Mouse (Mus musculus) ES-Bruce4 (cell line): ENCODE measurements at regions not wholly inside any gene's neighbourhood (a gene's known extent, or its start where the extent isn't known, plus 50 kb on each side); places are given as distances from the start of the nearest gene placed in this dataset.

ENCODE experiments used
- H3K27ac ChIP-seq: 2 replicates; pipeline ENCODE4 v1.5.1; 2012; ENCODE audit warnings: low read length, inconsistent platforms; ENCODE audit not compliant: insufficient read depth
- H3K27me3 ChIP-seq: 2 replicates; pipeline ENCODE4 v1.6.1; 2012; ENCODE audit warnings: mild to moderate bottlenecking, low read length, inconsistent platforms; ENCODE audit not compliant: control insufficient read depth, poor library complexity, insufficient read depth, severe bottlenecking
- H3K36me3 ChIP-seq: 2 replicates; pipeline ENCODE4 v1.6.1; 2012; ENCODE audit warnings: inconsistent platforms, mild to moderate bottlenecking, low read length, moderate library complexity; ENCODE audit not compliant: control insufficient read depth, poor library complexity, insufficient read depth, severe bottlenecking
- H3K4me1 ChIP-seq: one replicate; pipeline ENCODE4 v1.8.1; 2011; ENCODE audit warnings: low read length; ENCODE audit not compliant: control insufficient read depth, insufficient read depth
- H3K4me3 ChIP-seq: 2 replicates; pipeline ENCODE4 v1.5.1; 2011; ENCODE audit warnings: low read depth, mild to moderate bottlenecking, low read length
- H3K9ac ChIP-seq: 2 replicates; pipeline ENCODE4 v1.6.1; 2012; ENCODE audit warnings: low read depth, mild to moderate bottlenecking, inconsistent platforms; ENCODE audit not compliant: poor library complexity, severe bottlenecking
- H3K9me3 ChIP-seq: replicated peaks from 2 replicates; pipeline ENCODE4 v1.6.1; 2012; ENCODE audit warnings: mild to moderate bottlenecking, low read length, inconsistent platforms; ENCODE audit not compliant: control insufficient read depth, poor library complexity, insufficient read depth, severe bottlenecking
- CTCF ChIP-seq: IDR thresholded peaks from one replicate; pipeline ENCODE4 v1.8.1; 2011; ENCODE audit warnings: low read depth, low read length
- EP300 ChIP-seq: IDR thresholded peaks from 2 replicates; pipeline ENCODE4 v1.6.1; 2011; ENCODE audit warnings: low read depth, low read length; ENCODE audit not compliant: insufficient read depth
- POLR2A ChIP-seq: IDR thresholded peaks from one replicate; pipeline ENCODE4 v1.8.1; 2011; ENCODE audit warnings: low read length; ENCODE audit not compliant: insufficient read depth

GRCm38 (mm10) chr10:125832764-125833163, 133.2 kb upstream of the Lrig3 start:
- Histone ChIP-seq H3K27ac (no peak overlapping the region), H3K36me3 (no peaks in the 10 kb centered on the region), H3K9ac (no peak overlapping the region), H3K4me1 (no peaks in the 10 kb centered on the region), H3K27me3 (no peaks in the 10 kb centered on the region), H3K9me3 (no peaks in the 10 kb centered on the region), H3K4me3 (no peak overlapping the region)
- no peak for TF ChIP-seq EP300
- TF ChIP-seq POLR2A: no peak

GRCm38 (mm10) chr10:125833989-125834388, 132.0 kb upstream of the Lrig3 start:
- no peak overlapping the region for H3K27ac ChIP-seq
- no peaks in the 10 kb centered on the region for H3K4me1 ChIP-seq
- no peaks in the 10 kb centered on the region for H3K9me3 ChIP-seq
- H3K9ac ChIP-seq: no peak overlapping the region
- no peaks in the 10 kb centered on the region for H3K36me3 ChIP-seq
- no peak for TF ChIP-seq POLR2A
- no peak for TF ChIP-seq EP300
- H3K27me3 ChIP-seq: no peaks in the 10 kb centered on the region
- H3K4me3 ChIP-seq: no peak overlapping the region

- Histone ChIP-seq H3K4me3 (no peak overlapping the region), H3K27me3 (no peaks in the 10 kb centered on the region), H3K4me1 (peaks cover 4% of the 10 kb centered on the region), H3K36me3 (no peaks in the 10 kb centered on the region), H3K9ac (no peak overlapping the region), H3K9me3 (no peaks in the 10 kb centered on the region), H3K27ac (peak overlapping the region; percentile 35; the same call in 1 of the 2 replicates)
- no peak for TF ChIP-seq POLR2A
- no peak for TF ChIP-seq CTCF
- TF ChIP-seq EP300: no peak
Observed at GRCm38 (mm10) chr10:125838982-125839381, 127.0 kb upstream of the Lrig3 start.

GRCm38 (mm10) chr10:125839621-125840141, 126.3 kb upstream of the Lrig3 start:
- Histone ChIP-seq H3K9ac (no peak overlapping the region), H3K27ac (peak overlapping the region; percentile 35; the same call in 1 of the 2 replicates)

GRCm38 (mm10) chr10:125840388-125840787, 125.6 kb upstream of the Lrig3 start:
- H3K27ac ChIP-seq: no peak overlapping the region
- TF ChIP-seq POLR2A (no peak), CTCF (no peak), EP300 (no peak)
- H3K9me3 ChIP-seq: no peaks in the 10 kb centered on the region
- peaks cover 4% of the 10 kb centered on the region for H3K4me1 ChIP-seq
- no peak overlapping the region for H3K9ac ChIP-seq
- H3K36me3 ChIP-seq: no peaks in the 10 kb centered on the region
- H3K4me3 ChIP-seq: no peak overlapping the region
- no peaks in the 10 kb centered on the region for H3K27me3 ChIP-seq

More at GRCm38 (mm10) chr10:125839621-125840141, 126.3 kb upstream of the Lrig3 start:
- no peaks in the 10 kb centered on the region for H3K9me3 ChIP-seq
- H3K4me3 ChIP-seq: no peak overlapping the region
- H3K36me3 ChIP-seq: no peaks in the 10 kb centered on the region
- TF ChIP-seq EP300 (peak; percentile 92), CTCF (no peak)
- peaks cover 4% of the 10 kb centered on the region for H3K4me1 ChIP-seq
- H3K27me3 ChIP-seq: no peaks in the 10 kb centered on the region

- Histone ChIP-seq H3K36me3 (no peaks in the 10 kb centered on the region), H3K4me3 (no peak overlapping the region), H3K27me3 (no peaks in the 10 kb centered on the region; the same call in 1 of the 2 replicates), H3K4me1 (peaks cover 2% of the 10 kb centered on the region), H3K9ac (no peak overlapping the region), H3K9me3 (no peaks in the 10 kb centered on the region), H3K27ac (no peak overlapping the region)
- TF ChIP-seq CTCF (no peak), POLR2A (no peak), EP300 (no peak)
Observed at GRCm38 (mm10) chr10:125844336-125844865, 121.6 kb upstream of the Lrig3 start.
